Mouse (Mus musculus): ENCODE data around the gene Ldha.

GRCm38 (mm10) chr7:46842278-46842677 is 1.0 kb downstream of the Ldha start:
- TF ChIP-seq CTCF (IDR thresholded peaks at IDR 0.05; ENCODE audit: low read depth) (no peak), EP300 (IDR thresholded peaks at IDR 0.05; ENCODE audit: low read depth) (no peak)

Data from liver, postnatal 0 days (tissue).